Mouse (Mus musculus) liver, postnatal 0 days (tissue): ENCODE data around the gene Osbpl9.

Experiments
- CTCF ChIP-seq: sonication (generic); IDR thresholded peaks from 2 replicates; pipeline ENCODE4 v1.5.1; 2016; ENCODE audit warnings: antibody characterized with exemption, low read depth
- EP300 ChIP-seq: IDR thresholded peaks from 2 replicates; pipeline ENCODE4 v1.6.1; 2016; ENCODE audit warnings: antibody characterized with exemption, low read depth, mild to moderate bottlenecking

DNA sequence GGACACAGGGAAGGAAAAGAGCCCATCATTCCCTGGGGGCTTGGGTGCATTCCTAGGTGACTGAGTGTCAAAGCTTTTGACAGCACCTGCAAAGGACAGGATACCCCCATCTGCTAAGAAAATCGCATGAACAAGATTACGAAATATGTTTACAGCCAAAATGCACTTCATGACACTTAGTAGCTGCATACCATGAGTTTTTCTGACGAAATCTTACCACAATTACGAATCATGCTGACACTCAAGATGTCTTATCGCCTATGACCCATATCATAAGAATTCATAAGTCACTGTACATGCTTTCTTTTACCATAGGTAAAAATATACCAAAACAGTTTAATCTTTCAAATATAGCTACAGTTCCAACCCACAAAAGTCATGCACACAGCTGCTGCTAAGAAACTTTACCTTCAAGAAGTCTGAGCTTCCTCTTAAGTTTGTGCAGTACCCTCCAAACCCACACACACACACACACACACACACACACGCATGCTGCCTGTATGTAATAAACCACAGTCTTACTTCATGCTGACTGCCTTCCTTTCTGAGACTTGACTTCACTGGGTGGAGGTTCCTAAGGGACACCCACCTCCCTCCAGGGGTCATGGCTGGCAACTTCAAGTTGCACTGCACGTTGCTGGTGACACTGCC lies 65.5 kb downstream of the Osbpl9 start:
- TF ChIP-seq CTCF (no peak), EP300 (no peak)
